Mouse (Mus musculus) heart, postnatal 0 days (tissue): Measurements from ENCODE around the gene Usp39. TPM values are rescaled to one million over a fixed set of nuclear protein-coding genes. Genes with fewer than 3 reads are reported as not detected.

Experiments used
- ATAC-seq: fragments of 200-750 bp; cut with Nextera tagmentation; 2 replicates; pipeline ENCODE4 v1.8.0; 2017; ENCODE audit warnings: low read depth, moderate number of reproducible peaks, moderate library complexity; ENCODE audit not compliant: insufficient read depth
- DNase-seq: peaks from one replicate; pipeline ENCODE4 v3.0.0-alpha.2; 2016; ENCODE audit warnings: low spot score
- H3K27ac ChIP-seq: fragments of 300-500 bp; sonication (generic); 2 replicates; pipeline ENCODE4 v1.5.1; 2014; ENCODE audit warnings: low read depth, mild to moderate bottlenecking
- H3K27me3 ChIP-seq: fragments of 300-500 bp; sonication (generic); 2 replicates; pipeline ENCODE4 v1.6.1; 2014; ENCODE audit warnings: low read length, mixed read lengths; ENCODE audit not compliant: control insufficient read depth, insufficient read depth
- H3K36me3 ChIP-seq: fragments of 300-500 bp; sonication (generic); replicated peaks from 2 replicates; pipeline ENCODE4 v1.6.1; 2014; ENCODE audit warnings: low read length, mixed read lengths; ENCODE audit not compliant: control insufficient read depth, insufficient read depth
- H3K4me1 ChIP-seq: fragments of 300-500 bp; sonication (generic); 2 replicates; pipeline ENCODE4 v1.6.1; 2014; ENCODE audit warnings: antibody characterized with exemption; ENCODE audit not compliant: control insufficient read depth, insufficient read depth
- H3K4me2 ChIP-seq: fragments of 300-500 bp; sonication (generic); 2 replicates; pipeline ENCODE4 v1.6.1; 2014; ENCODE audit warnings: low read depth, mild to moderate bottlenecking, low read length, moderate library complexity
- H3K4me3 ChIP-seq: fragments of 300-500 bp; sonication (generic); 2 replicates; pipeline ENCODE4 v1.5.1; 2014; ENCODE audit warnings: low read depth, low read length
- H3K9ac ChIP-seq: fragments of 300-500 bp; sonication (generic); replicated peaks from 2 replicates; pipeline ENCODE4 v1.6.1; 2014; ENCODE audit warnings: low read depth, low read length, mixed read lengths
- H3K9me3 ChIP-seq: fragments of 300-500 bp; sonication (generic); replicated peaks from 2 replicates; pipeline ENCODE4 v1.6.1; 2016; ENCODE audit warnings: low read length; ENCODE audit not compliant: control insufficient read depth
- CTCF ChIP-seq: IDR thresholded peaks from 2 replicates; pipeline ENCODE4 v1.5.1; 2016; ENCODE audit warnings: antibody characterized with exemption, control low read depth, low read depth
- EP300 ChIP-seq: IDR thresholded peaks from 2 replicates; pipeline ENCODE4 v1.6.1; 2016; ENCODE audit warnings: antibody characterized with exemption, low read depth
- WGBS: fragments of 180-500 bp; shearing (Covaris S2); extraction: QIAGEN DNeasy Blood & Tissue Kit; methylation state at CpG from one replicate; pipeline ENCODE4 v1.1.7; 2014; 5-methylcytosine and 5-hydroxymethylcytosine counted together
- polyA plus RNA-seq: library from polyadenylated mRNA; unstranded; fragments of >200 nt; fragmentation: Nextera tagmentation; extraction: Ambion mirVana; gene quantifications from 2 replicates; pipeline ENCODE4 v1.2.1, GENCODE M21; 2015
- total RNA-seq: library from RNA; depleted of rRNA; stranded (reverse); fragments of >200 nt; gene quantifications from 2 replicates; pipeline ENCODE4 v1.2.3, GENCODE M21; 2014; ENCODE audit warnings: low replicate concordance

Gene Usp39
- total and polyA plus RNA-seq, 2 experiments from 2014 or later, result 16.9 to 50.9 TPM

- Histone ChIP-seq H3K4me3 (no peak overlapping the region), H3K27me3 (no peaks in the 10 kb centered on the region), H3K27ac (no peak overlapping the region), H3K9ac (no peak overlapping the region), H3K4me1 (peaks cover 21% of the 10 kb centered on the region), H3K36me3 (peaks cover 29% of the 10 kb centered on the region), H3K9me3 (no peaks in the 10 kb centered on the region), H3K4me2 (no peak overlapping the region)
- TF ChIP-seq EP300 (no peak), CTCF (no peak)
- DNase-seq (no peak), ATAC-seq (no peak)
- WGBS, result 77% methylated on average over 1 of the region's 1 CpGs
Measured at GRCm38 (mm10) chr6:72354025-72354424, 9.0 kb upstream of the Usp39 start.

- ATAC-seq (no peak), DNase-seq (no peak)
- TF ChIP-seq EP300 (no peak), CTCF (no peak)
- WGBS, result 42% methylated on average over 5 of the region's 5 CpGs
- Histone ChIP-seq H3K9ac (no peak overlapping the region), H3K4me1 (peaks cover 29% of the 10 kb centered on the region), H3K4me3 (no peak overlapping the region), H3K9me3 (no peaks in the 10 kb centered on the region), H3K27ac (peak overlapping the region; percentile 46; the same call in 1 of the 2 replicates), H3K27me3 (no peaks in the 10 kb centered on the region), H3K36me3 (peaks cover 26% of the 10 kb centered on the region), H3K4me2 (no peak overlapping the region)
Measured at GRCm38 (mm10) chr6:72352636-72353405, 7.8 kb upstream of the Usp39 start.

- Histone ChIP-seq H3K4me2 (no peak overlapping the region), H3K27me3 (peaks cover 3% of the 10 kb centered on the region; the same call in 1 of the 2 replicates), H3K9ac (no peak overlapping the region), H3K4me3 (no peak overlapping the region), H3K9me3 (no peaks in the 10 kb centered on the region), H3K27ac (no peak overlapping the region), H3K4me1 (peaks cover 37% of the 10 kb centered on the region), H3K36me3 (peaks cover 26% of the 10 kb centered on the region)
- ATAC-seq (no peak), DNase-seq (no peak)
- 90% methylated on average over 2 of the region's 2 CpGs for WGBS
- TF ChIP-seq EP300, result no peak
- TF ChIP-seq CTCF, result no peak
Measured at GRCm38 (mm10) chr6:72350214-72350613, 5.2 kb upstream of the Usp39 start.

- H3K36me3 ChIP-seq, result peaks cover 26% of the 10 kb centered on the region
- WGBS, result 63% methylated on average over 10 of the region's 10 CpGs
- ATAC-seq (no peak), DNase-seq (no peak)
- peaks cover 3% of the 10 kb centered on the region; the same call in 1 of the 2 replicates for H3K27me3 ChIP-seq
- no peak overlapping the region for H3K27ac ChIP-seq
- H3K9me3 ChIP-seq, result no peaks in the 10 kb centered on the region
- H3K4me1 ChIP-seq, result peaks cover 45% of the 10 kb centered on the region
- peak overlapping the region; percentile 90; the same call in 1 of the 2 replicates for H3K4me3 ChIP-seq
- peak overlapping the region; percentile 91; the same call in 1 of the 2 replicates for H3K9ac ChIP-seq
- TF ChIP-seq CTCF, result no peak
- no peak for TF ChIP-seq EP300
- peak overlapping the region; percentile 94; the same call in 1 of the 2 replicates for H3K4me2 ChIP-seq
Measured at GRCm38 (mm10) chr6:72348411-72348810, 3.4 kb upstream of the Usp39 start.

GRCm38 (mm10) chr6:72347166-72347941 is 2.4 kb upstream of the Usp39 start, which contains the start of gene 0610030E20Rik:
TSS of gene 0610030E20Rik (plus strand) at chr6:72347317.
- under 1% methylated on average over 63 of the region's 72 CpGs for WGBS
- ATAC-seq (peak; percentile 67), DNase-seq (no peak)
- peak within 1 kb of the TSS; percentile 90 for H3K4me3 ChIP-seq
- H3K27me3 ChIP-seq, result peaks cover 3% of the 10 kb centered on the region; the same call in 1 of the 2 replicates
- peaks cover 26% of the 10 kb centered on the region for H3K36me3 ChIP-seq
- H3K27ac ChIP-seq, result peak within 1 kb of the TSS; percentile 92
- H3K9me3 ChIP-seq, result no peaks in the 10 kb centered on the region
- peaks cover 36% of the 10 kb centered on the region for H3K4me1 ChIP-seq
- H3K4me2 ChIP-seq, result peak within 1 kb of the TSS; percentile 94
- peak; percentile 21 for TF ChIP-seq CTCF
- TF ChIP-seq EP300, result no peak
- H3K9ac ChIP-seq, result peak within 1 kb of the TSS; percentile 91
